Mouse (Mus musculus) CH12.LX (cell line): ENCODE measurements at regions not wholly inside any gene's neighbourhood (a gene's known extent, or its start where the extent isn't known, plus 50 kb on each side); places are given as distances from the start of the nearest gene placed in this dataset.

ENCODE experiments used
- CTCF ChIP-seq, 2 experiments: IDR thresholded peaks in 1 of 2; conservative IDR thresholded peaks in 1 of 2; 2 replicates each; pipeline ENCODE4 v1.5.1; 2011 to 2012; ENCODE audit warnings: low read depth in 2 of 2, low read length in 2 of 2, improper control_type of control experiment in 1 of 2, inconsistent platforms in 1 of 2, mild to moderate bottlenecking in 1 of 2, moderate library complexity in 1 of 2
- E2F4 ChIP-seq: IDR thresholded peaks from 2 replicates; pipeline ENCODE4 v1.6.1; 2011; ENCODE audit warnings: low read depth, low read length, improper control_type of control experiment; ENCODE audit not compliant: insufficient replicate concordance
- EP300 ChIP-seq: IDR thresholded peaks from 2 replicates; pipeline ENCODE4 v1.6.1; 2011; ENCODE audit warnings: low read length, improper control_type of control experiment
- TCF12 ChIP-seq: IDR thresholded peaks from 2 replicates; pipeline ENCODE4 v1.6.1; 2014; ENCODE audit warnings: low read depth, mild to moderate bottlenecking, inconsistent platforms, low read length, improper control_type of control experiment

GRCm38 (mm10) chr17:82367876-82368275 is 629.7 kb upstream of the Slc8a1 start:
- no peak for TF ChIP-seq TCF12
- TF ChIP-seq CTCF (conservative IDR thresholded peaks at IDR 0.05 in 1 of 2, IDR thresholded peaks at IDR 0.05 in 1 of 2; ENCODE audit: low read depth in 2 of 2, low read length in 2 of 2) = no peak
- TF ChIP-seq E2F4 = no peak
- no peak for TF ChIP-seq EP300
